Mouse (Mus musculus): ENCODE data around the gene Atp10a.

- TF ChIP-seq CTCF (conservative IDR thresholded peaks at IDR 0.05; ENCODE audit: insufficient read depth, insufficient read length, low read depth, low read length), result no peak
- TF ChIP-seq POLR2A (IDR thresholded peaks at IDR 0.05; ENCODE audit: low read depth, low read length), result no peak
These were observed 14.1 kb upstream of the Atp10a start for GRCm38 (mm10) chr7:58641916-58642315.
